Mouse (Mus musculus) thymus, postnatal 10 days (tissue): ENCODE results near the gene Map3k20.

Experiments
- DNase-seq, 2 experiments: peaks; one replicate each; pipeline ENCODE4 v3.0.0; 2021; ENCODE audit warnings: low spot score in 2 of 2

The Map3k20 gene

GRCm38 (mm10) chr2:72478921-72479320 lies 193.5 kb downstream of the Map3k20 start:
- DNase-seq, result peak; percentile 34 to 45

DNA sequence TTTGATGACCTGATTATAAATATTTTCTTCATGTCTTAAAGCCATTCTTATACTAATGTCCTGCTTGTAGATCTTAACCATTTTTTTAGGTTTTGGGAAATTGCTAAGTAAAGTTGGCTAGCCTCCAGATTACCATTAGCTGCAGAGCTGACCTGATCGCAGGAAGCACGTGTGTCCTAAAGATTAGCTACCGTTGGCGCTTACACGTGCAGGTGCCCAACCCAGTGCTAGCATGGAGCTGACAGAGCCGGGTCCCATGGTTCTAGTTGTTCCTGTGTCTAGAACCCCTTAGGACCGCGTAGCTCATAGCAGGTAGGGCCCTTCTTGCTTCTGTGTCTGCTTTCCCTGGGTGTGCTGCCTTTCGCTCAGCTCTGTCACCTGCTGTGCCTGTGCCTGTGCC lies 194.4 kb downstream of the Map3k20 start:
- DNase-seq, result no peak

DNA sequence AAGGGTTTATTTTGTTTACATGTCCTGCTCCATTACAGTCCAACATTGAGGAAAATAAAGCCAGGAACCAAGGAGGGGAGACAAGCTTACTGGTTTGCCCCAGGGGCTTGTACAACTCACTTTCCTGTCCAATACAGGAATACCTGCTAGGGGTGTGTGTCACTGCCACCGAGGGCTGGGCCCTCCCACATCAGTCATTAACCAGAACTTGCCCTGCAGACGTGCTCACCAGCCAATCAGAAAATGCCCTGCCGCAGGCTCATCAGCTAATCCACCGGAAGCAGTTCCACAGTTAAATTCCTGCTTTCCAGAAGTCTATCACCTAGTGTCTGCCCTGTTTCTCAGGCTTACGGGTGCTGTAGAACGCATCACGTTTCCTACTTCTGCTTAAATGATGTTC lies 206.2 kb downstream of the Map3k20 start:
- no peak for DNase-seq
